Mouse (Mus musculus) midbrain, postnatal 0 days (tissue): ENCODE measurements around the gene Pex26. TPM values are rescaled to one million over a fixed set of nuclear protein-coding genes. Genes with fewer than 3 reads are reported as not detected.

Source experiments
- ATAC-seq: fragments of 200-750 bp; cut with Nextera tagmentation; 2 replicates; pipeline ENCODE4 v1.8.0; 2017; ENCODE audit warnings: moderate number of reproducible peaks, mild to moderate bottlenecking, moderate TSS enrichment, moderate library complexity; ENCODE audit not compliant: low FRiP score
- DNase-seq: peaks from one replicate; pipeline ENCODE4 v3.0.0-alpha.2; 2015; ENCODE audit warnings: low spot score
- H3K27ac ChIP-seq: fragments of 300-500 bp; sonication (generic); 2 replicates; pipeline ENCODE4 v1.5.1; 2014; ENCODE audit warnings: low read depth, mild to moderate bottlenecking, low read length, mixed read lengths
- H3K27me3 ChIP-seq: fragments of 300-500 bp; sonication (generic); 2 replicates; pipeline ENCODE4 v1.6.1; 2014; ENCODE audit warnings: low read length, control low read depth, mixed read lengths; ENCODE audit not compliant: insufficient read depth
- H3K36me3 ChIP-seq: fragments of 300-500 bp; sonication (generic); 2 replicates; pipeline ENCODE4 v1.6.1; 2014; ENCODE audit warnings: low read length, control low read depth, mixed read lengths; ENCODE audit not compliant: insufficient read depth
- H3K4me1 ChIP-seq: fragments of 300-500 bp; sonication (generic); 2 replicates; pipeline ENCODE4 v1.6.1; 2014; ENCODE audit warnings: mild to moderate bottlenecking, control low read depth, antibody characterized with exemption, low read length, mixed read lengths; ENCODE audit not compliant: insufficient read depth
- H3K4me2 ChIP-seq: fragments of 300-500 bp; sonication (generic); 2 replicates; pipeline ENCODE4 v1.6.1; 2014; ENCODE audit warnings: low read depth, mild to moderate bottlenecking, low read length, mixed read lengths; ENCODE audit not compliant: poor library complexity, severe bottlenecking
- H3K4me3 ChIP-seq: fragments of 300-500 bp; sonication (generic); 2 replicates; pipeline ENCODE4 v1.5.1; 2014; ENCODE audit warnings: low read depth, mild to moderate bottlenecking, low read length, moderate library complexity
- H3K9ac ChIP-seq: fragments of 300-500 bp; sonication (generic); replicated peaks from 2 replicates; pipeline ENCODE4 v1.6.1; 2014; ENCODE audit warnings: mild to moderate bottlenecking, low read length, moderate library complexity, mixed read lengths; ENCODE audit not compliant: poor library complexity, severe bottlenecking
- H3K9me3 ChIP-seq: fragments of 300-500 bp; sonication (generic); 2 replicates; pipeline ENCODE4 v1.6.1; 2016; ENCODE audit warnings: low read length, control low read depth
- CTCF ChIP-seq: IDR thresholded peaks from 2 replicates; pipeline ENCODE4 v1.5.1; 2016; ENCODE audit warnings: antibody characterized with exemption, mild to moderate bottlenecking
- WGBS: fragments of 180-500 bp; shearing (Covaris S2); extraction: QIAGEN DNeasy Blood & Tissue Kit; methylation state at CpG from one replicate; pipeline ENCODE4 v1.1.7; 2014; 5-methylcytosine and 5-hydroxymethylcytosine counted together
- polyA plus RNA-seq: library from polyadenylated mRNA; unstranded; fragments of >200 nt; fragmentation: Nextera tagmentation; extraction: Ambion mirVana; gene quantifications from 2 replicates; pipeline ENCODE4 v1.2.1, GENCODE M21; 2015
- total RNA-seq: library from RNA; depleted of rRNA; stranded (reverse); fragments of >200 nt; gene quantifications from 2 replicates; pipeline ENCODE4 v1.2.3, GENCODE M21; 2014

Pex26 gene
- total and polyA plus RNA-seq, 2 experiments from 2014 or later, result 12.7 to 32.6 TPM

DNA sequence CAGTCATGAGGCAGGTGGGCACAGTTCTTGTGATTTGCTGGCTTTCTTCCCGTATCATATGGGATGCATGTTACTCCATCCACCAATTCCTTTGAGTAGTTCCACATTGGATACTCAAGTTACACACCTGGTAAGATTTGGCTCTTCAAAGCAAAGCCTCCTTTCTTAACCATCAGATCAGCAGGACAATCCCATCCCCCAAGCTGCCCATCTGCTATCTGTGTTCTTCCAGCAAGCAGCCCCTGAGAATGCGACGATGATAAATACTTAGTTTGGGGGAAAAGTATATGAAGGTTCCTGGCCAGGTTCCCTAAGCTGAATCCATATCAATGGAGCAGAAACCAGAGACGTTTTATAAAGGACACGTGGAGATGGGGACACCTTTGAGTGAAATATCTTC lies 30.8 kb downstream of the Pex26 start:
- 85% methylated on average over 5 of the region's 5 CpGs for WGBS
- no peak for TF ChIP-seq CTCF
- Histone ChIP-seq H3K4me2 (no peak overlapping the region), H3K4me1 (no peaks in the 10 kb centered on the region; the same call in 1 of the 2 replicates), H3K9ac (no peak overlapping the region), H3K27me3 (peaks cover 6% of the 10 kb centered on the region; the same call in 1 of the 2 replicates), H3K27ac (no peak overlapping the region), H3K4me3 (no peak overlapping the region), H3K36me3 (no peaks in the 10 kb centered on the region), H3K9me3 (no peaks in the 10 kb centered on the region)
- DNase-seq, result no peak
- ATAC-seq, result no peak

DNA sequence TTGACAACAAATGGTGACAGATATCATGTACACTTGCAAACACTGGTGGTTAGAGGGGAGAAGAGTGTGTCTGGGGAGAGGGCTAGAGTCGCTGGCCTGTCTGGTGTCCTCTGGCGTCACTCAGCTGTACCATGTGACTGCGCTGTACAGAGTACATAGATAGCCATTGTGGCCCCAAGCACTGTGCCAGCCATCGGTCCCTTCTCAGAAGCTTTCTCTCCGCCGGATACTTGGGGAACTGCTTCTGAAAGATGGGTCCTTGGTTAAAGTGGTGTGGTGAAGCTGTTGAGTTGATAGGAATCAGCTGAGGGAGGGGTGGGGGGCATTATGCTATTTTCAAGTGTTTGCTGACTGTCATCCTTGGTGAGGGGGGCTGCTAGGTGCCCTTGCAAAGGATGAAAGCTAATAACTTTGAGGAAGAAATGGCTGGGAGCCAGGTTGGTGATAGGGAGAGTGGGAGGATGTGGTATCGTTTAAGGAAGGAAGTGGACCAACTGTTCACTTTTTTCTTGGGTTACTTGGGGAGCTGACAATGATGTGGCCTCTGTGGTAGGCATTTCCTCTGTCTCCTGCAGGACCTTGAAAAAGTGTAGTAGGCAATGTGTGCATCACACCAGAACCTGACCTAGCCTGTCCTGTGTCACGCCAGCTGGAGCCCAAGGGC lies 31.3 kb downstream of the Pex26 start:
- DNase-seq (no peak), ATAC-seq (no peak)
- no peaks in the 10 kb centered on the region for H3K36me3 ChIP-seq
- no peaks in the 10 kb centered on the region; the same call in 1 of the 2 replicates for H3K4me1 ChIP-seq
- no peak for TF ChIP-seq CTCF
- H3K27me3 ChIP-seq, result peaks cover 6% of the 10 kb centered on the region; the same call in 1 of the 2 replicates
- H3K9ac ChIP-seq, result no peak overlapping the region
- 93% methylated on average over 8 of the region's 8 CpGs for WGBS
- H3K27ac ChIP-seq, result no peak overlapping the region
- H3K4me2 ChIP-seq, result no peak overlapping the region
- H3K4me3 ChIP-seq, result no peak overlapping the region
- H3K9me3 ChIP-seq, result no peaks in the 10 kb centered on the region

DNA sequence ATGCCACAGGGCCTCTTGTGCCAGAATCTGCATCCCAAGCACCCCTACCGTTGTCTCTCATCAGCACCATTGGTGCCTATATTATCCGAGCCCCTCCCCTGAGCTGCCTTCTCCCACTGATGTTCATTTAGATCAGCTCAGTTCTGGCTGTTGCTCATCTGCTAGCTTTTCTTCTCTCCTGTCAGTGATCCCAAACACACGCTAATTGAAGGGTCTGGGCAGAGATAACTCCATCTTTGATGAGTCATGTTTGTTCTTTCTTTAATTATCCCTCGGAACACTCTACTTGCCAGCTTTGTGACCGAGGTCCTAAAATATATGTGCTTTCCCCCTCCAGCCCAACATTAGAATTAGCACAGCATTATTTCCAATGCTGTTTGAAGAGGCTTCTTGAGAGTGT lies 31.9 kb downstream of the Pex26 start:
- H3K4me3 ChIP-seq, result no peak overlapping the region
- H3K9ac ChIP-seq, result no peak overlapping the region
- H3K27ac ChIP-seq, result no peak overlapping the region
- H3K4me2 ChIP-seq, result no peak overlapping the region
- no peaks in the 10 kb centered on the region for H3K9me3 ChIP-seq
- no peak for DNase-seq
- TF ChIP-seq CTCF, result no peak
- peaks cover 6% of the 10 kb centered on the region; the same call in 1 of the 2 replicates for H3K27me3 ChIP-seq
- no peaks in the 10 kb centered on the region for H3K36me3 ChIP-seq
- no peaks in the 10 kb centered on the region; the same call in 1 of the 2 replicates for H3K4me1 ChIP-seq
- ATAC-seq, result no peak
- WGBS, result 82% methylated on average over 5 of the region's 5 CpGs

DNA sequence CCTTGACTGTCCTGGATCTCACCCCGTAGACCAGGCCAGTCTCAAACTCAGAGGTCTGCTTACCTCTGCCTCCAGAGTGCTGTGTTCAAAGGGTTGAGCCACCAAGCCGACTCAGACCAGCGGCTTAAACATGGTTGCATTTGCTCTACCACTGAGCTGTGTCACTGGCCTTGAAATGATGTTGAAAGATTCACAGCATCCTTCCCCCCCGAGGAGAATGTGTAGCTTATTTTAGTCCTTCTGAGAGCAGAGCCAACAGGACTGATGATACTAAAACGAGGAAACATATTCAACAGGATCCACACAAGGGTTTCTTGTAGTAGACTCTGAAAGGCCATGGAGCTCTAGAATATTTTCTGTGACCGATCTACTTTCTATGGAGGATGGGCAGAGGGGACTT lies 32.4 kb downstream of the Pex26 start:
- TF ChIP-seq CTCF, result no peak
- WGBS, result 76% methylated on average over 6 of the region's 6 CpGs

DNA sequence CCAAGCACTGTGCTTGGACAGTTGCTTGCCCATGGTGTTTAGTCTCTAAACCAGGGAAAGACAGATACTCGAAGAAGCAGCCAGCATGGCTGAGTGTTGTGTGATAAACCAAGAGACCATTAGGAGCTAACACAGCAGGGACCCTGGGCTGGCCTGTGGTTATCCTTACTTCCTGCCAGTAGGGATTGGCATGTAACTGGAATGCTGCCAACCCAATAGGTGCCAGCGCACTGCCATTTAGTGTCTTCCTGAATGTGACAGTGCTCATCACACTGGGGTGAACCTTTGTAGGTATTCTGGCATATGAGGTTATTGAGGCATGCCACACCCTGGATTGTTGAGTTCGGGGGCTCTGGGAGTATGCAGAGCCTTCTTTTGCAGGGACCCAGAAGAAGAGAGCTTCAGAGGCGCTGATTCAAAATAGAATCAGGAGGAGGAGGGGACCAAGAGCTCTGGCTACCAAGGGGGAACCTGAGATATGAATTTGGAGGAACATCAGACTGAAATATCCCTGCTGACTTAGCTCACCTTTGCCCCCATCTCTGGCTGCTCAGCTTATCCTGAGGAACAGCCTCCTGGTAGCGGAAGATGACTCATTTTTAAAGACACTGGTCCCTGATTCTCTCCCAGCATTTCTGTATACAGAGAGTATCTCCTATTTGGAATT lies 33.3 kb downstream of the Pex26 start:
- Histone ChIP-seq H3K4me2 (no peak overlapping the region), H3K4me1 (no peaks in the 10 kb centered on the region), H3K9me3 (no peaks in the 10 kb centered on the region), H3K9ac (no peak overlapping the region), H3K27me3 (no peaks in the 10 kb centered on the region; the same call in 1 of the 2 replicates), H3K4me3 (no peak overlapping the region), H3K27ac (no peak overlapping the region), H3K36me3 (no peaks in the 10 kb centered on the region)
- 84% methylated on average over 5 of the region's 5 CpGs for WGBS
- DNase-seq (no peak), ATAC-seq (no peak)
- no peak for TF ChIP-seq CTCF

More for the DNA sequence above, 32.4 kb downstream of the Pex26 start:
- no peak overlapping the region for H3K4me2 ChIP-seq
- no peaks in the 10 kb centered on the region for H3K9me3 ChIP-seq
- no peaks in the 10 kb centered on the region for H3K4me1 ChIP-seq
- H3K36me3 ChIP-seq, result no peaks in the 10 kb centered on the region
- no peak overlapping the region for H3K9ac ChIP-seq
- no peak for DNase-seq
- no peak overlapping the region for H3K4me3 ChIP-seq
- ATAC-seq, result no peak
- no peak overlapping the region for H3K27ac ChIP-seq
- H3K27me3 ChIP-seq, result peaks cover 6% of the 10 kb centered on the region; the same call in 1 of the 2 replicates

DNA sequence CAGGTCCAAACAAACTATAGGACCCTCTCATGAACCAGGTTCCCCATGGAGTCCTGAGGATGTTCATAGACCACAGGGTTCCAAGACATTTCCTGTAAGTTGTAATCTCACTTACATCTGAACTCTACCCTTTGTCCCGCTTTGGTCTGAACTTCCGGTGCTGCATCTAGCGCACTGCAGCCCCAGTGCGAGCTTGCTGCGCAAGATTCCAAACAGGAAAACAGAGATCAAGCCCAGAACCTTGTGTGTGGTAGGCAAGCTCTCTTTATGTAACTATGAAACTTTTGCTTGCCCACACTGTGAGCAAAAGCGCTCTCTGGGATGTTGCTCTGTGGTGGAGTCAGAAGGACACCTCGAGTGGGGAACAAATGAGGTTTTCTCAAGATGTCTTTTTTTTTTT lies 34.5 kb downstream of the Pex26 start:
- H3K27me3 ChIP-seq, result no peaks in the 10 kb centered on the region
- DNase-seq, result no peak
- no peaks in the 10 kb centered on the region for H3K9me3 ChIP-seq
- no peak overlapping the region for H3K4me2 ChIP-seq
- H3K4me3 ChIP-seq, result no peak overlapping the region
- WGBS, result 86% methylated on average over 7 of the region's 7 CpGs
- H3K4me1 ChIP-seq, result no peaks in the 10 kb centered on the region
- no peak overlapping the region for H3K9ac ChIP-seq
- no peaks in the 10 kb centered on the region for H3K36me3 ChIP-seq
- no peak for ATAC-seq
- TF ChIP-seq CTCF, result no peak
- H3K27ac ChIP-seq, result no peak overlapping the region
